Mouse (Mus musculus) T-helper 1 cell (primary cell): ENCODE data around the gene Gnl1.
"Not testable (repeated sequence)": the region's sequence is repeated elsewhere in the genome, so short reads cannot be mapped to it uniquely, and the experiment has no call there.

ENCODE experiments used
- in situ Hi-C: fragments of 300-600 bp; cut with MboI, MseI; formaldehyde crosslinking; loops from one replicate; pipeline ENCODE4 v1.15.1; 2025; ENCODE audit warnings: high pct_unique_total_duplicates

Gnl1 gene

DNA sequence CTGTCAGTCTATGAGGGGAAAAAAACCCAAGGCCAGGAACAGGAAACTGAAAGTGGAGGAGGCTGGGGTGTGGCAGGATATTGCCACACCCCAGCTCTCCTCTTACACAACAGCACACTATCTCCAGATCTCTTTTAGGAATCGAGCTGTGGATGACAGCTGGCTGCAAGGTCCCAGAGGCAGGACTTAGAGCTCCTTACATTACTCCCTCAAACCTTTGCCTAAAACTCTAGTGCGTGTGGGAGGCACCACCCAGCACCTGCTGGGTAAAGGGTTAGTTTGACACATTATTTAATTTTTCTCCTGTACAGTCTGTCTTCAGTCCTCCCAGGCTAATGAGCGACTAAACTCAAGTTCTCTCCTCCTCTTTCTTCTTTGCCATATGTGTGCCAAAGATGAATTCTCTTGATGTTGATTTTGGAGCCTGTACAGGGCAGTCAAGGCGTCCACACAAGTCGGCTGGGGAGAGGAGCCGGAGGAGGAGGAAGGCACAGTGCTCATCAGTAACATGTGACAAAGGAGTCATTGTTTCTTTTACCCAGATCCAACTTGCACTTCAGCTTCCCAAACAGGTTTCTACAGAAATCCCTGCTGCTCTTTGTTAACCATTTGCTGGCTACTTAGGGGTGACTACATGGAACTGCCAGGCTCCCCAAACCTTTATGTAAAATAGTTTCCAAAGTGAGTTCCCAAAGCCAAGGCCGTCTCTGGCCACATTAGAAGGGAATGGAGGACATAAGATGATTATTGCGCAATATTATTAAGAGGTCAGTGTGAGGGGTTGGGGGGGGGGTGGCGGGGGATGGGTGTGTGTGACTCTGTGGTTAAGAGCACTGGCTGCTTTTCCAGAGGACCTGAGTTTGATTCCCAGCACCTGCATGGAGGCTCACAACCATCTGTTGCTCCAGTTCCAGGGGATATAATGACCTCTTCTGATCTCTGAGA, 44.3 kb downstream of the Gnl1 start:
- in situ Hi-C loops = no loop called here

DNA sequence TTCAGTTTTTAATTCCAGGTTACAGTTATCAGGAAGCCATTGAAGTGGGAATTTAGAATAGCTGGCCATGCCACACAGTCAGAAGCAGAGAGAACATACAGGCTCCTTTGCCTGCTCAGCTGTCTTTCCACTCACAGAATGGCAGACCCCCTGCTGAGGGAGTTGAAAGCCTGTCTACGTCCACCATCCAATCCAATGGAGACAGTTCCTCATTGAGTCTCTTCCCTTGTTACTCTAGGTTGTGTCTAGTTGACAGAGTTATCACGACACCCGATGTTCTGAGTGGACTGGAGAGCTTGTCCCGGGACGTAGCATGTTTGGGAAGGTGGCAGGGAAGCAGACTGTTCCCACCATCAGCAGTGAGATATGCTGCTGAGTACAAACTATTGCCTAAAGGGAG, 45.5 kb downstream of the Gnl1 start:
- in situ Hi-C loops = no loop called here

DNA sequence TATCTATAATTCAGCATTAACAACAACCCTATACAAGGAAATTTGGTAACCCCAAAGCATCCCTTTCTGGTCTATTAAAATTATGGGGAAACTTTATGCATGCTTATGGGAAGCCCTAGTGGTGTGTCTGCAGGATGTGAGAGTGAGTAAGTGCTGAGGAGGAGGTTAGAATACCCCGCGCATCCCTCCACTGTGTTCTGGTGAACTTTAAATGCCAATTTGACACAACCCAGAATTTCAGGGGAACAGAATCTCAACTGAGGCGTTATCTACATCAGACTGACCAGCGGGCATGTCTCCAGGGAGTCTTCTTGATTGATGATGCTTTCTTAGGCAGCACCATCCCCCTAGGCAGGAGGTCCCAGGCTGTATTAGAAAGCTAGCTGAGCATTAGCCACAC, 46.2 kb downstream of the Gnl1 start:
- in situ Hi-C loops = no loop called here

DNA sequence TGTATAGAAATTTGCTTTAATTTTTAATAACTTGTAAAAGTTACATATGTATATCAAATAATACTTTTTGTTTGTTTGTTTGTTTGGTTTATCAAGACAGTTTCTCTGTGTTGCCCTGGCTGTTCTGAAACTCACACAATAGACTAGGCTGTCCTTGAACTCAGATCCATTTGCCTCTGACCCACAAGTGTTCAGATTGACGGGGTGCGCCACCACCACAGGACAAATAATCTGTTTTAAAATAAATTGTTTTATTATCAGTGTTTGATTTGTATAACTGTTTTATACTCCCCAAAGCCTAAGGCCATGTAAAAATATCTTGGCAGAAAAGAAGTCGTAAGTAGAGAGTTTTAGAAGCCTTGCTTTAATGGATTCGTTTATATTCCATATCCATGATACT, 48.0 kb downstream of the Gnl1 start:
- in situ Hi-C loops = no loop called here

DNA sequence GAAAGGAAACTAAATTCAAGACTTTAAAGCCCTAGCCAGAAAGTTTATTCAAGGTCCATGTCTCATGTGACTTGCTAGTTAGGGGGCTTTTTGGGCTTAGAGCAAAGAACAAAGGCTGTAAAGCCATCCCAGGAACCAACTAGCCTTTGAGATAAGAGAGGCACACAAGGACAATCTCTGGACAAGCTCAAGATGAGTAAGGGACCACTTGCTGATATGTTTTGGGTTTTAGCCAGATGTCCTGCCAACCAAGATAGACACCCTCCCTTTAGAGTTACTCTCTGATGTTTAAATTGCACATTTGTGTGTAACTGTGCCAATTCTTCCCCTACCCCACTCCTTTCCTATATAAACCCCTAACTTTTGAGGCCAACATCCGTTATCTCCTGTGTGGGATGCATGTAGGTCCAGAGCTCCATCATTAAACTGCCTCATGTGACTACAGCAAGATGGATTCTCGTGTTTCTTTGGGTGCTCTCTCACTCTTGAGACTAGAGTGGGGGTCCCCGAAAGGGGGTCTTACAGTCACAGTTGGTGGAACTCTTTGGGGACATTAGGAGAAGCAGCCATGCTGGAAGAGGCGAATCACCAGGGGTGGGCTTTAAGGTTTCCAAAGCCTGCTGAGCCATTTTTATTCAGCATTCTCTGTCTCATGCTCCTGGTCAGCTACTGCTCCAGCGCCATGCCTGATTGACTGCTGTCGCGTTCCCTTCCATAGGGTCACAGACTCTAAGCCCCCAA, 49.4 kb downstream of the Gnl1 start:
- in situ Hi-C loops = no loop called here

DNA sequence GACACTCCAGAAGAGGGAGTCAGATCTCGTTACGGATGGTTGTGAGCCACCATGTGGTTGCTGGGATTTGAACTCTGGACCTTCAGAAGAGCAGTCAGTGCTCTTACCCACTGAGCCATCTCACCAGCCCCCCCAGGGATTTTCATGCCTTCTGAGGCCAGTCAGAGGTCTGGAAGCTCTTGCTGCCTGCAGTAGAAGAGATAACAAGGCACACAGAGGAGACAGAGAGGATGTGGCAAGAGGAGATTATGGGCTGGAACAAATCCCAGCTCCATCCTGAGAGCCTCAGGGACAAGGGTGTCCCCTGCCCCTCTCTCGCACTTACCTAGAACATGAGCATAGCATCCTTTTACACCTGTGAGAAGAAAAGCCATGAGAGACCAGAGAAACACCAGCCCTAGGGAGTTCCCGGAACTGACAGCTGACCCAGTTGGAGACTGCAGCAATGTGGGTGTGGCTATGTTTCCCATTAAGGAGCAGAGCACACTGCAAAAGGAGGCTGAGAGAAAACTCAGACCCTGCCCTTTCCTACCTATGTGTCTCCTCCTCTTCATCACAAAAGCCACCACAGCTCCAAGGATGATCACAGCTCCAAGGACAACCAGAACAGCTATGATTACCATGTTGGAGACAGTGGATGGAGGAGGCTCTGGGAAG, 50.5 kb downstream of the Gnl1 start:
- in situ Hi-C loops = loop anchor here (5.0 kb wide), 2 partner anchors 33 to 82 kb away; no protein-coding TSS in a partner anchor

DNA sequence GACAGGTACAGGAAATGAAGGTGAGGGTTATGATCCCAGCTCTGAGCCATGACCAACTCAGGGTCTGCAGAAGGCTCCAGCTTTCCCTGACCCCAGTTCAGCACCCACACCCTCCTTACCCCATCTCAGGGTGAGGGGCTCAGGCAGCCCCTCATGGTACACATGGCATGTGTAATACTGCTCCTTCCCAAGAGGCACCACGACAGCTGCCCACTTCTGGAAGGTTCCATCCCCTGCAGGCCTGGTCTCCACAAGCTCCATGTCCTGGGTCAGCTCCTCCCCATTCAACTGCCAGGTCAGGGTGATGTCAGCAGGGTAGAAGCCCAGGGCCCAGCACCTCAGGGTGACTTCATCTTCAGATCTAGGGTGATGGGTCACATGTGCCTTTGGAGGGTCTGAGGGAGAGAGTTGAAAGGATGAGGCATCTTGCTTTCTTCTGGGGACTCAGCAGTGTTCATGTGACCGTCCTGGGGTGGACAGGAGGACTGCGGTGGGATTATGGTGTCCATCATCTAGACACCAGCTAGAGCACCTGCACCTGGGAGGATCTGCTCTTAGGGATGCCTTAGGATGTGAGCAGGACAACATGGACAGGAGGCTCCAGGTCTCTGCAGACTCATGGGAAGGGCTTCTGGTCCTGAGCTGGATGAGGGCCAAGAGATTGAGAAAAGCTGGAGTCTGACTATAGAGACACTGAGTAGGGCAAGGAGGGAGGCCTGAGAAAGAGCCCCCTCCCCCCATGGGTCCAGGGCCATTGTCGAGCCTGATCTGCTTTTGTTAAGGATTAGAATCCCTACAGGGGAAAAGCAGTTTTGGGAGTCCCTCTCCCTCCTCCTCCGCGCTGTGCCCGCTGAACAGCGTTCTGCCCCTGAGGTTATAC, 51.3 kb downstream of the Gnl1 start:
- in situ Hi-C loops = loop anchor here (5.0 kb wide), 2 partner anchors 34 to 81 kb away; no protein-coding TSS in a partner anchor

DNA sequence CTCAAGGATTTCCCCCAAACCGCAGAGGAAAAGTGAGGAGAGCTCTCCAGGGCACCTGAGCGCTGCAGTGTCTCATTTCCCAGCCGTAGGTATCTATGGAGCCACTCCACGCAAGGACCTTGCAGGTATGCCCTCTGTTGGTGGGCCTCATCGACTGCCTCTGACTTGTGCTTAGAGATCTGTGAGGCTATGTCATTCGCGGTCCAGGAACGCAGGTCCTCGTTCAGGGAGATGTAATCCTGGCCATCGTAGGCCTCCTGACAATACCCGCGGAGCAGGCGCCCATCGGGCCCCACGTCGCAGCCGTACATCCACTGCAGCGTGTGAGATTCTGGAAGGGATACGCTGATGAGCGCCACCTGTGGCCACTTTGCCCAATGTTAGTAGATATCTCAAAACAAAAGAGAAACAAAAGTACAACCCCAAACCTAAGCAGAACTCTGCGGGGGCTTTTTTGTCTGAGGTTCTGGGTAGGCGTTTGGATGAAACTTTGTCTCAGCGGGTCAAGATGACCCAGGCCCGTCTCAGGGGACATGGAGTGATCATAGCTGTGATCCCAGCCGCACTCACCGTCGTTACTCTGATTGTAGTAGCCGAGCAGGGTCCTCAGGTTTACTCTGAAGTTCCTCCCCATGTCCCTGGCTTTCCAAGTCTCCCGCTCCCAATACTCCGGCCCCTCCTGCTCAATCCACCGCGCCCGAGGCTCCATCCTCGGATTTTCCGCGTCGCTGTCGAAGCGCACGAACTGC, 52.1 kb downstream of the Gnl1 start:
- in situ Hi-C loops = loop anchor here (5.0 kb wide), 2 partner anchors 34 to 81 kb away; no protein-coding TSS in a partner anchor

DNA sequence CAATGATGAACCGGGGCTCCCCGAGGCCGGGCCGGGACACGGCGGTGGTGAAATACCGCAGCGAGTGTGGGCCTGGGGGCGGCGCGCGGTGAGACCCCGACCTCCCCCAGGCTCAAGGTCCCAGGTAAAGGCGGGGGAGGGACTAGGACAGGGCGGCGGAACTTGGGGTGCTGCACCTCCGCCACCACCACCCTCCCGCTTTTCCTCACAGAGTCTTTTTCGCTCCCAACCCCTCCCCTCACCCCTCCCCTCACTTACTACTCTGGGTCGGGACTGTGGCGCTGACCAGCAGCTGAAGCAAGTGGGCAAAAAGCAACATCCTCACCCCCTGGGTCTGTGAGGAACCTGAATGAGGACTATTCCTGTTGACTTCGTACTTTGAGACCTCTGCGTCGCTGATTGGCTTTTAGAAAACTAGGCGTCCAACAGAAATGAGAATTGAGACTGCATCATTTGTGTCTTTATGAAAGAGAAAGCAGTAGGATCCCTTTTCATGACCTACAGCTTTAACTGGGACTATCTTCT, 52.8 kb downstream of the Gnl1 start, which contains the start of gene H2-T23:
H2-T23 (minus strand) TSS at position 505 of the 525 bp plus-strand sequence.
- in situ Hi-C loops = loop anchor here (5.0 kb wide), 2 partner anchors 35 to 80 kb away; no protein-coding TSS in a partner anchor

DNA sequence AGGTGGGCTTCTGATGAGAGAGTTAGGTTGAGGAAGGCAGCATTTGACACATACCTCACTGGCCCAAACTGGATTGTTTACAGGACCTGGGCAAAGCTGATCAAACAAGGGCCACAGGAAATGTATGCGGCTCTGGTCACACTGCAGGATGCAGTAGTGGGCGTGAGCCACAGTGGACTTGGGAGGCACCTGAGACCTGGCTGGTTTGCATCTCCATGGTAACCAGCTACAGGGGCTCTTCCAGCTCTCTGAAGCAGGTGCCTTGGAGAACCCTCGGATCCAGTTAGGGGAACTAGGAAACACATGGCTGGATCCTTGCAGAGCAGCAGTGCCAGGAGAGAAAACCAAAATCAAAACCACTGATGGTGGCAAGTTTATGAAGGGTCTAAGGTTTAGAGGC, 54.9 kb downstream of the Gnl1 start:
- in situ Hi-C loops = loop anchor here (5.0 kb wide), 2 partner anchors 37 to 78 kb away; no protein-coding TSS in a partner anchor

DNA sequence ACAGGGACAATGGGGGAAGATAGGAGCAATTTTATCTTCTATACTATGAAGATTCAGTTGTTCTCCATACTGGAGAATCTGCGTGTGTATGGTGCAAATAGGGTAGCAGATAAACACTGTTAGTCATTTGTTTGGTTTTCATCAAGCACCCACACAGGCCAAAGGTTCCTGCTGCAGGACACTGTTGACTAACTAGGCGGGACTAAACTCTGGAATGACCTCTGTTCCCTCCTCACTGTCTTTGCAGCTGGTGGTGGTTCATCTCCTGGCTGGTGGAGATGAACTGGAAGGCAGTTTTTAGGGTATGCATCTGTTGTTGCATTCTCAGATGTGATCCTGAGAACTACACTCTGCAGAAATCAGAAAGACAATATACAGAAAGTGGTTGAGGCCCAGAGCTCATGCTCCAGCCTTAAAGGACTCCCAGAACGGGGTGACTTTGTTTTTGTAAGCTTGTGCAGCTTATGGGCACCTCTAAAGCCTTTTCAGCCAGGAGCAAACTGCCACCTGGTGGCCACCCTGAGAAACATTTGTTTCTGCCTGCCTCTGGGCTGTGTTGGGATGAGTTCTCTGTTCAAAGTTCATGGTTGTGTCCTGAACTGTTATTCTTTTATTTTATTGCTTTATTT, 55.5 kb downstream of the Gnl1 start:
- in situ Hi-C loops = not testable (repeated sequence)

DNA sequence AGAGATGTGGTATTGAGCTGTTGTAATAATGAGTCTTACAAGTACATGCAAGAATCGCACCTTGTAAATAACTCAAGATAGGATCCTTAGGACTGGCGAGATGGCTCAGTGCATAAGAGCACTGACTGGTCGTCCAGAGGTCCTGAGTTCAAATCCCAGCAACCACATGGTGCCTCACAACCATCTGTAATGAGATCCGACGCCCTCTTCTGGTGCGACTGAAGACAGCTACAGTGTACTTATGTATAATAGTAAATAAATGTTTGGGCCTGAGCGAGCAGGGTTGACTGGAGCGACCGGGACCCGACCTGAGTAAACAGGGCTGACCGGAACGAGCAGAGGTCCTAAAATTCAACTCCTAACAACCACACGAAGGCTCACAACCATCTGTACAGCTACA, 56.5 kb downstream of the Gnl1 start:
- in situ Hi-C loops = not testable (repeated sequence)
